Mouse (Mus musculus): ENCODE measurements around the gene Map1lc3b. TPM values are rescaled to one million over a fixed set of nuclear protein-coding genes. Genes with fewer than 3 reads are reported as not detected.
A peak's percentile ranks its signal among the peaks of the same experiment; 100 is the strongest.

Map1lc3b gene
- total RNA-seq (2015; ENCODE audit: low replicate concordance) (194 and 223 TPM in 2 replicates), total RNA-seq (2017; ENCODE audit: low replicate concordance) (274 and 282 TPM in 2 replicates)

- peak; percentile 45 for ATAC-seq (replicated peaks; ENCODE audit: low FRiP score, poor library complexity, severe bottlenecking)
Observed at GRCm38 (mm10) chr8:121590203-121591177, at the start of gene Map1lc3b. Map1lc3b (plus strand) TSS chr8:121590361.

GRCm38 (mm10) chr8:121541862-121542261, 48.3 kb upstream of the Map1lc3b start:
- no peak for ATAC-seq (replicated peaks; ENCODE audit: low FRiP score, poor library complexity, severe bottlenecking)

GRCm38 (mm10) chr8:121542901-121543300, 47.3 kb upstream of the Map1lc3b start:
- ATAC-seq (replicated peaks; ENCODE audit: low FRiP score, poor library complexity, severe bottlenecking) = no peak

- no peak for ATAC-seq (replicated peaks; ENCODE audit: low FRiP score, poor library complexity, severe bottlenecking)
Observed at GRCm38 (mm10) chr8:121544276-121544785, 45.8 kb upstream of the Map1lc3b start, which contains the start of gene 1700018B08Rik. 1700018B08Rik (minus strand) TSS chr8:121544320.

GRCm38 (mm10) chr8:121544936-121545335, 45.2 kb upstream of the Map1lc3b start:
- no peak for ATAC-seq (replicated peaks; ENCODE audit: low FRiP score, poor library complexity, severe bottlenecking)

- peak; percentile 89 for ATAC-seq (replicated peaks; ENCODE audit: low FRiP score, poor library complexity, severe bottlenecking)
Observed at GRCm38 (mm10) chr8:121547132-121547531, 43.0 kb upstream of the Map1lc3b start.

- ATAC-seq (replicated peaks; ENCODE audit: low FRiP score, poor library complexity, severe bottlenecking) = no peak
Observed at GRCm38 (mm10) chr8:121550056-121550455, 40.1 kb upstream of the Map1lc3b start.

GRCm38 (mm10) chr8:121551065-121551985, 38.8 kb upstream of the Map1lc3b start:
- no peak for ATAC-seq (replicated peaks; ENCODE audit: low FRiP score, poor library complexity, severe bottlenecking)

GRCm38 (mm10) chr8:121552506-121552905, 37.7 kb upstream of the Map1lc3b start:
- ATAC-seq (replicated peaks; ENCODE audit: low FRiP score, poor library complexity, severe bottlenecking) = no peak

- no peak for ATAC-seq (replicated peaks; ENCODE audit: low FRiP score, poor library complexity, severe bottlenecking)
Observed at GRCm38 (mm10) chr8:121553831-121554475, 36.2 kb upstream of the Map1lc3b start.

GRCm38 (mm10) chr8:121557746-121558145, 32.4 kb upstream of the Map1lc3b start:
- ATAC-seq (replicated peaks; ENCODE audit: low FRiP score, poor library complexity, severe bottlenecking) = no peak

- ATAC-seq (replicated peaks; ENCODE audit: low FRiP score, poor library complexity, severe bottlenecking) = no peak
Observed at GRCm38 (mm10) chr8:121558538-121558937, 31.6 kb upstream of the Map1lc3b start.

- no peak for ATAC-seq (replicated peaks; ENCODE audit: low FRiP score, poor library complexity, severe bottlenecking)
Observed at GRCm38 (mm10) chr8:121559801-121560200, 30.4 kb upstream of the Map1lc3b start.

GRCm38 (mm10) chr8:121560432-121561100, 29.6 kb upstream of the Map1lc3b start:
- ATAC-seq (replicated peaks; ENCODE audit: low FRiP score, poor library complexity, severe bottlenecking) = no peak

GRCm38 (mm10) chr8:121561636-121562345, 28.4 kb upstream of the Map1lc3b start:
- no peak for ATAC-seq (replicated peaks; ENCODE audit: low FRiP score, poor library complexity, severe bottlenecking)

GRCm38 (mm10) chr8:121562941-121563351, 27.2 kb upstream of the Map1lc3b start:
- ATAC-seq (replicated peaks; ENCODE audit: low FRiP score, poor library complexity, severe bottlenecking) = no peak

- ATAC-seq (replicated peaks; ENCODE audit: low FRiP score, poor library complexity, severe bottlenecking) = no peak
Observed at GRCm38 (mm10) chr8:121563701-121564100, 26.5 kb upstream of the Map1lc3b start.

- no peak for ATAC-seq (replicated peaks; ENCODE audit: low FRiP score, poor library complexity, severe bottlenecking)
Observed at GRCm38 (mm10) chr8:121568321-121568720, 21.8 kb upstream of the Map1lc3b start.
